Comparison of ENCODE assay signal across 9 mouse cellular contexts in the genomic region with DNA sequence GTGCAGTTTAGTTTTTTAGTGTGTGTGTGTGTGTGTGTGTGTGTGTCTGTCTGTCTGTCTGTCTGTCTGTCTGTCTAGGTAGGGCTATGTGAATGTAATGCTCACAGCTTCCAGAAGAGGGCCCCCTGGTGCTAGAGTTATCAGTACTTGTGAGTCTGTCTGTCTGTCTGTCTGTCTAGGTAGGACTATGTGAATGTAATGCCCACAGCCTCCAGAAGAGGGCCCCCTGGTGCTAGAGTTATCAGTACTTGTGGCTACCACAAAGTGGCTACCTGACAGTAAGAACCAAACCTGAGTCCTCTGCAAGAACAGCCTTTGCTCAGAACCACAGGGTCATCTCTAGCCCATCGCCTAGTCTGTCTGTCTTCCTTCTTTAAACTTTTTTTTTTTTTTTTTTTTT. TPM values are rescaled to one million over a fixed set of nuclear protein-coding genes. Genes with fewer than 3 reads are reported as not detected.
A peak's percentile ranks its signal among the peaks of the same experiment; 100 is the strongest.
DNase-seq lines count a peak whose midpoint lies in the region; ATAC-seq and TF ChIP-seq lines count a peak whose summit lies in the region.
"Had no signal": no experiment of that assay in that cellular context is flagged by ENCODE, and none has a peak within 500 bp of the region (broad histone marks: within the 10 kb centered on the region; RNA-seq: fewer than 3 reads in every experiment).

No protein-coding gene starts in this region.

- no peak overlapping the region for H3K27ac ChIP-seq in CH12.LX (ENCODE audit: insufficient read depth, low read depth)
- H3K27ac ChIP-seq: macrophage had no signal

- no peaks in the 10 kb centered on the region for H3K9me3 ChIP-seq in CH12.LX (replicated peaks; ENCODE audit: low read length)

- H3K27me3 ChIP-seq in CH12.LX (replicated peaks): no peaks in the 10 kb centered on the region

- H3K79me2 ChIP-seq in CH12.LX (replicated peaks; ENCODE audit: control insufficient read depth, extremely low read depth, insufficient read depth, poor library complexity, severe bottlenecking): no peaks in the 10 kb centered on the region

- no peaks in the 10 kb centered on the region for H3K36me3 ChIP-seq in CH12.LX (replicated peaks in 1 of 2; ENCODE audit: control insufficient read depth in 1 of 2, insufficient read depth in 1 of 2, low read length in 1 of 2)

- no peak overlapping the region for H3K4me2 ChIP-seq in CH12.LX (ENCODE audit: insufficient read depth, low read depth, poor library complexity, severe bottlenecking)

- peak; percentile 77 for TF ChIP-seq RAD21 in CH12.LX (IDR thresholded peaks at IDR 0.05; ENCODE audit: low read depth, low read length)

- dilution Hi-C loops in CH12.LX (cut with MboI; ENCODE audit: extremely low pct_ligation_motif_present, extremely low pct_unique_long_range_greater_than_20kb, low sequenced_read_pairs): no loop called here

- in situ Hi-C loops in CH12.LX (cut with MboI; ENCODE audit: low pct_ligation_motif_present, low pct_unique_long_range_greater_than_20kb, low sequenced_read_pairs): no loop called here

- TF ChIP-seq EP300 in CH12.LX (IDR thresholded peaks at IDR 0.05; ENCODE audit: low read length): no peak

- ATAC-seq in cerebellum, adult (ENCODE audit: insufficient number of reproducible peaks, low FRiP score, low TSS enrichment): no peak

- WGBS in lung, adult 2 months: 67% methylated on average over 1 of the region's 1 CpGs

- H3K4me1 ChIP-seq in CH12.LX (ENCODE audit: control insufficient read depth in 1 of 2, insufficient read depth in 2 of 2): no peaks in the 10 kb centered on the region
- H3K4me1 ChIP-seq in lung, adult 2 months (ENCODE audit: control insufficient read depth, insufficient read depth, low read length): no peaks in the 10 kb centered on the region

- H3K9ac ChIP-seq in CH12.LX (ENCODE audit: insufficient read depth, low read depth): no peak overlapping the region

- peak; percentile 10 for DNase-seq in cerebellum, adult 11 months
- DNase-seq in CH12.LX (ENCODE audit: extremely low read depth): peak; percentile 91
- peak; percentile 60 for DNase-seq in c-Kit-negative CD71-positive TER-119-positive erythroid progenitor cells, embryonic 14.5 days (ENCODE audit: low read depth, low spot score)
- DNase-seq in frontal cortex, postnatal 25 days (ENCODE audit: low spot score in 2 of 2): peak; percentile 23 to 32
- DNase-seq in kidney, postnatal 36 days: peak; percentile 77 to 82
- peak; percentile 68 for DNase-seq in lung, adult 2 months
- peak; percentile 49 for DNase-seq in spleen, adult 12 weeks (ENCODE audit: low spot score)

- no peak for TF ChIP-seq POLR2A in CH12.LX (IDR thresholded peaks at IDR 0.05; ENCODE audit: low read depth, low read length)
- no peak for TF ChIP-seq POLR2A in lung, adult 2 months (IDR thresholded peaks at IDR 0.05; ENCODE audit: borderline replicate concordance, extremely low read depth, low read depth, low read length)

- H3K4me3 ChIP-seq in CH12.LX (replicated peaks in 1 of 3; ENCODE audit: low read depth in 2 of 3, low read length in 2 of 3, poor library complexity in 1 of 3): no peak overlapping the region
- no peak overlapping the region for H3K4me3 ChIP-seq in lung, adult 2 months (replicated peaks; ENCODE audit: extremely low read depth, low read depth, low read length)

- peak; percentile 72 to 91 for TF ChIP-seq CTCF in CH12.LX (conservative IDR thresholded peaks at IDR 0.05 in 1 of 2, IDR thresholded peaks at IDR 0.05 in 1 of 2; ENCODE audit: low read depth in 2 of 2, low read length in 2 of 2)
- TF ChIP-seq CTCF in lung, adult 2 months (IDR thresholded peaks at IDR 0.05; ENCODE audit: insufficient read depth, low read length): peak; percentile 36; the same call in 1 of the 2 replicates

TF ChIP-seq in CH12.LX, 34 proteins besides CTCF, POLR2A, EP300 and RAD21:
- TF ChIP-seq NELFE (IDR thresholded peaks at IDR 0.05; ENCODE audit: low read depth, low read length) (peak; percentile 44; the same call in 1 of the 2 replicates), JUND (conservative IDR thresholded peaks at IDR 0.05; ENCODE audit: low read depth, low read length) (no peak), SMC3 (IDR thresholded peaks at IDR 0.05; ENCODE audit: low read depth, low read length) (peak; percentile 72), RCOR1 (conservative IDR thresholded peaks at IDR 0.05; ENCODE audit: low read depth, low read length) (no peak), ZNF384 (IDR thresholded peaks at IDR 0.05; ENCODE audit: low read depth, low read length) (peak; percentile 63), ZC3H11A (IDR thresholded peaks at IDR 0.05; ENCODE audit: low read depth, low read length) (no peak; the same call in 1 of the 2 replicates), POLR2AphosphoS2 (IDR thresholded peaks at IDR 0.05; ENCODE audit: low read depth, low read length) (no peak), MYC (IDR thresholded peaks at IDR 0.05; ENCODE audit: low read depth, low read length) (no peak), NRF1 (IDR thresholded peaks at IDR 0.05; ENCODE audit: low read depth, low read length) (no peak), IRF4 (IDR thresholded peaks at IDR 0.05; ENCODE audit: low read depth, low read length) (peak; percentile 30; the same call in 1 of the 2 replicates), MXI1 (IDR thresholded peaks at IDR 0.05; ENCODE audit: low read depth, low read length) (no peak), ZMIZ1 (IDR thresholded peaks at IDR 0.05; ENCODE audit: low read depth, low read length) (no peak), PAX5 (IDR thresholded peaks at IDR 0.05; ENCODE audit: low read length) (no peak), ZKSCAN1 (IDR thresholded peaks at IDR 0.05; ENCODE audit: borderline replicate concordance, low read depth, low read length) (no peak), MAZ (IDR thresholded peaks at IDR 0.05; ENCODE audit: low read depth, low read length) (no peak), KAT2A (IDR thresholded peaks at IDR 0.05; ENCODE audit: insufficient replicate concordance, low read length) (no peak), MAX (IDR thresholded peaks at IDR 0.05; ENCODE audit: low read length) (no peak)
TF ChIP-seq in CH12.LX: peak in this region for 4.

RNA-seq across cellular contexts. Expression of gene Usp49, which starts 16.2 kb away (rescaled TPM):
- total RNA-seq in CH12.LX (2012; rRNA removed) (2.6 and 3.4 TPM in 2 replicates), CH12.LX (2014; rRNA removed) (2.6 and 2.7 TPM in 2 replicates)
- polyA plus RNA-seq in CH12.LX (2012; ENCODE audit: insufficient read length, low read depth): 3.7 and 4.3 TPM in 2 replicates
- 6.4 and 6.7 TPM in 2 replicates for polyA plus RNA-seq in lung, adult 2 months (2012; rRNA removed)

RNA-seq across cellular contexts. Expression of gene Gm20517, which starts 35.3 kb away (rescaled TPM):
- total RNA-seq in CH12.LX (2012; rRNA removed): 1.7 and 1.8 TPM in 2 replicates
- total RNA-seq in CH12.LX (2014; rRNA removed): 1.8 and 2.5 TPM in 2 replicates
- polyA plus RNA-seq in CH12.LX (2012; ENCODE audit: insufficient read length, low read depth): 1.1 and 2.6 TPM in 2 replicates
- 0.45 and 0.52 TPM in 2 replicates for polyA plus RNA-seq in lung, adult 2 months (2012; rRNA removed)

RNA-seq across cellular contexts. Expression of gene Med20, which starts 35.3 kb away (rescaled TPM):
- total RNA-seq in CH12.LX (2012; rRNA removed) (30.5 and 31.0 TPM in 2 replicates), CH12.LX (2014; rRNA removed) (42.5 and 43.5 TPM in 2 replicates)
- polyA plus RNA-seq in CH12.LX (2012; ENCODE audit: insufficient read length, low read depth): 31.1 and 31.2 TPM in 2 replicates
- 20.0 and 27.3 TPM in 2 replicates for polyA plus RNA-seq in lung, adult 2 months (2012; rRNA removed)

RNA-seq across cellular contexts. Expression of gene Bysl, which starts 35.4 kb away (rescaled TPM):
- 28.0 and 40.1 TPM in 2 replicates for total RNA-seq in CH12.LX (2012; rRNA removed)
- total RNA-seq in CH12.LX (2014; rRNA removed): 24.0 and 24.4 TPM in 2 replicates
- 57.4 and 60.5 TPM in 2 replicates for polyA plus RNA-seq in CH12.LX (2012; ENCODE audit: insufficient read length, low read depth)
- 7.4 and 9.8 TPM in 2 replicates for polyA plus RNA-seq in lung, adult 2 months (2012; rRNA removed)

RNA-seq across cellular contexts. Expression of gene Tomm6, which starts 41.5 kb away (rescaled TPM):
- total RNA-seq in CH12.LX (2012; rRNA removed) (46.1 and 46.3 TPM in 2 replicates), CH12.LX (2014; rRNA removed) (18.1 and 26.4 TPM in 2 replicates)
- 349 and 424 TPM in 2 replicates for polyA plus RNA-seq in CH12.LX (2012; ENCODE audit: insufficient read length, low read depth)
- 94.7 and 101 TPM in 2 replicates for polyA plus RNA-seq in lung, adult 2 months (2012; rRNA removed)

Comparison
In these comparisons a context has a peak if more than half of its experiments do, and no peak if none do; other contexts are left out.
1. DNase-seq: peak in every context shown above with its lines; median percentile 91 in CH12.LX; 80 in kidney, postnatal 36 days; 68 in lung, adult 2 months; 60 in c-Kit-negative CD71-positive TER-119-positive erythroid progenitor cells, embryonic 14.5 days; 49 in spleen, adult 12 weeks; 28 in frontal cortex, postnatal 25 days; 10 in cerebellum, adult 11 months.